Mouse (Mus musculus) NIH3T3 (cell line): Measurements from ENCODE around the gene Jag2.

Experiments used
- DNase-seq: peaks from one replicate; pipeline ENCODE4 v3.0.0-alpha.2; 2012; ENCODE audit warnings: low read depth

Jag2 gene

DNA sequence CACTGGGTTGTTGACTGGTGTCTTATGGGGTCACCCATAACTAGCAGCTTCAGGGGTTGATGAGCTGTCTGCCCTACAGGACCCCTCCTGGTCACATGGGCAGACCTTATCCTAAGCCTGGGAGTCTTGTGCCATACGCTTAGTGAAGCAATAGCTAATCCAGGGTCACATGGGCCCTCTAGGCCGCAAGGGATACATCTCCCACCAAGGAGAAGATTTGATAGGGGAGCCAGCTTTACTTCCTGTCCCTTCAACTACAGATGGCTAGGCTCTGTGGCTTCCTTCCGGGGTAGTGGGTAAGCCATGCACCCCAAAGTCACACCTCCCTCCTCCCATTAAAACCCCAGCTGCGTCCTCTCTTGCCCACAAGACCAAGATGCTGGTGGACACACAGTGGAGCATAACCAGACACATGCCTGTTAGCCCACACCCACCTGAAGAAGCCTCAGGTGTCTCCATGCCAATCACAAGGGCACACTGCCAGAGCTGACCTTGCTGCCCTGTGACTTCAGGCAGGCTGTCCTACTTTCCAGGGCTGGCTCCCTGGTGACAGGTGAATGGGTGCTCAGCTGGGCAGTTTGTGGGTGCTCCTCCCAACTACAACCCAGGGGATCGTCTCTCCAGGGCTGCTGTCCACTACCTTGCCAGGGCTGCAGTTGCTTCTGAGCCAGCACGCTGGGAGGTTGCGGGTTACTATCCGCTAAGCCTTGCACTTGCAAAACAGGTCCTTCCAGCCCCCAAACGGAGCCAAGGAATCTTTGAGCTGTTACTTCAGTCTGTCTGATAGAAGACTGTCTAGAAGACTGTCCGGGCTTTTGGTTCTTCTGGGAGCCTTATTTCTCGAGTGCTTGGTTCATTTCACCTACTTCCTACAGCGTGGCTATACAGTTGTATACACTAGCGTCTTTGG, 61.1 kb downstream of the Jag2 start, which contains the start of gene Gpr132:
Gene Gpr132, minus strand, starts transcription at position 51 of the 910 bp plus-strand sequence.
- DNase-seq, result peak; percentile 29

GRCm38 (mm10) chr12:112867106-112867674, 62.4 kb downstream of the Jag2 start:
- DNase-seq, result no peak

DNA sequence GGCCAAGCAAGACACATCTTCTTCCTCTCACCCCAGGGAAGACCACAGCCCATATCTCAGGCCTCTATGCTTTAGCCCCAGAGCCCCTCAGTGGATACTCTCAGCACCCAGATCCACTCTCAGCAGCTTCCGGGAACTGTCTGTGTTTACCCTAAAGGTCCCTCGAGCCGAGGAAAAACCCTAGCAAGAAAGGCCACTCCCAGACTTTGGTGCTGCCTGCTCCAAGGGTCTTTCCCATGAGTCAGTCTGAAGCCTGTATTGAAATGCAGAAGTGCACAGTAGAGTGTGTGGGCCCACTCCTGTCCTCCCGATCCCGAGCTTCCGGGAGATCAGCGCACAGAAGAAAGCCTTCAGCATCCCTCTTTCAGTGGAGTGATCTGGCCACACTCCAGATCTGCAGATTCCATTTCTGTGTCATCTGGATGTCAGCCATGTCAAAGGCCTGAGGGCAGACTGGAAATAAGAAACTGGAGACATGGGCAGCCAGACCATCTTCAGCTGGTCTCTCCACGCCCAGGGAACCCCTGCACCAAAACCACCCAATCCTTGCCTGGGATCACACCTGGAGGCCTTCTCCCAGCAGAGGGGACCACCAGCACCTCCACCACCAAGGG, 63.0 kb downstream of the Jag2 start:
- peak; percentile 80 for DNase-seq

DNA sequence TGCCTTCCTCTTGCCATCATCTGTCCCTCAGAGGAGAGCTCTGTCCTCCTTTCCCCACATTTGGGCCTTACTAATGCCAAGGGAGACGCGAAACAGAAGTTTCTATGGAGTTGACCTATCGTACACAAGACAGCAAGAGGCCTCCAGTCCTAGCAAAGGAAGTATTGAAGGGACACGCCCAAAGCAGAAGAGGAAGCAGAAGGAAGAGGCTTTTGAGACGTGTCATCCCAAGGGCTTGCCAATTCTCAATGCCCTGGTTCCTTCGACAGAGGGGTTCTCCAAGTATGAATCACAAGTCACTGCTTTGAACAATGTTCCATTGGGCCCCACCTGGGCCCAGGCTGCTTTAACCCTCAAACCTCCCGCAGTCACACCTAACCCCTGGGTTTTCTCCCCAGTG, 64.8 kb downstream of the Jag2 start:
- DNase-seq, result peak; percentile 46

DNA sequence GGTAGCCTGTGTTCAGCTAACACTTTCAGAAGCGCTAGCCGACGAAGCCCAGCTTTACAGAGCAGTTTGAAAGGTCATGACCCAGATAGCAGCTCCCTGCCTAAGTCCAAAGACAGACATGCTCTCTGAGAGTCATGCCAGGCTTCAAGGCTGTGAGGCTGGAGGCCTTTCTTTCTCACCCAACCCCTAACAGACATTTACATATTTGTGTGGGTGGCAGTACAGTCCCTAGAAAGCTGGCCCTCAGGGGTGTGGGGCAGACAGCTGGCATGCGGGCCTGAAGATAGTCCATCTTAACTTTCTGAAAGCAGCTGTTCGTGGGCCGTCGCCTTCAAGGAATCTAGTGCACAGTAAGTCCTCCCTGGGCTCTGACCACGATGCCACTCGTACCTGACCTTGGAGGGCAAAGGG, 67.7 kb downstream of the Jag2 start:
- DNase-seq, result no peak

GRCm38 (mm10) chr12:112860765-112861164, 68.8 kb downstream of the Jag2 start:
- DNase-seq, result no peak

GRCm38 (mm10) chr12:112859930-112860329, 69.6 kb downstream of the Jag2 start:
- DNase-seq, result no peak

GRCm38 (mm10) chr12:112858581-112859336, 70.8 kb downstream of the Jag2 start:
- no peak for DNase-seq
